Mouse (Mus musculus) megakaryocyte, embryonic 14.5 days (primary cell): Measurements from ENCODE around the gene Galnt6.

ENCODE experiments used
- FLI1 ChIP-seq: IDR thresholded peaks from 2 replicates; pipeline ENCODE4 v1.6.1; 2012; ENCODE audit warnings: low read length, inconsistent platforms, mixed read lengths
- GATA1 ChIP-seq: IDR thresholded peaks from 3 replicates; pipeline ENCODE4 v1.6.1; 2012; ENCODE audit warnings: mixed read lengths, low read length, inconsistent platforms, borderline replicate concordance

DNA sequence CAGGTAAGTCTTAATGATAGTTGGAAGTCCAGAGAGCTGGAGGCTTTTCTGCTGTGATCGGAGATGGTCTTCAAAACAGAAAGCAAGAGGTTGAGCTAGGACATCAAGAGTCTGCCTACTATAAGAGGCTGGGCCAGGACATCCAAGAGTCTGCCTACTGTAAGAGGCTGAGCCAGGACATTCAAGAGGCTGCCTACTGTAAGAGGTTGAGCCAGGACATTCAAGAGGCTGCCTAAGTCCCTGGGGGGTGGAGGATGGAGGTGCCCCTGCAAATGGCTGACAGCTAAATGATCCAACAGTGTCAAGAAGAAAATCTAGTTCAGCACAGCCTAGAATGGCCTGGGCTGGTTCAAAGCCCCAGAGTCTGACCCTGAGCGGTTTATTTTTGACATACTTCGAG is 19.4 kb upstream of the Galnt6 start:
- TF ChIP-seq FLI1 (no peak), GATA1 (no peak)
